9 mouse cellular contexts compared by ENCODE assay signal in genomic region chr2:21037181-21037580, GRCm38 (mm10).
A peak's percentile ranks its signal among the peaks of the same experiment; 100 is the strongest.
DNase-seq lines count a peak whose midpoint lies in the region; ATAC-seq lines count a peak whose summit lies in the region.
"Had no signal": no experiment of that assay in that cellular context is flagged by ENCODE, and none has a peak within 500 bp of the region (broad histone marks: within the 10 kb centered on the region; RNA-seq: fewer than 3 reads in every experiment).

No protein-coding gene starts in this region.

- H3K27ac ChIP-seq in embryonic facial prominence, embryonic 11.5 days (replicated peaks; ENCODE audit: low read depth, low read length), result no peak overlapping the region
- H3K27ac ChIP-seq in embryonic facial prominence, embryonic 10.5 days (replicated peaks), result no peak overlapping the region
- H3K27ac ChIP-seq: embryonic facial prominence, embryonic 12.5 days had no signal

- H3K4me2 ChIP-seq in embryonic facial prominence, embryonic 11.5 days (ENCODE audit: low read depth, low read length), result no peak overlapping the region
- H3K4me2 ChIP-seq: embryonic facial prominence, embryonic 12.5 days had no signal

- no peaks in the 10 kb centered on the region for H3K4me1 ChIP-seq in embryonic facial prominence, embryonic 11.5 days (ENCODE audit: control insufficient read depth, insufficient read depth, low read length)
- H3K4me1 ChIP-seq in embryonic facial prominence, embryonic 10.5 days, result peaks cover 4% of the 10 kb centered on the region; the same call in 1 of the 2 replicates

- no peaks in the 10 kb centered on the region for H3K36me3 ChIP-seq in embryonic facial prominence, embryonic 11.5 days (replicated peaks; ENCODE audit: control insufficient read depth, insufficient read depth, low read depth, low read length)
- no peaks in the 10 kb centered on the region for H3K36me3 ChIP-seq in embryonic facial prominence, embryonic 10.5 days (replicated peaks)
- H3K36me3 ChIP-seq: embryonic facial prominence, embryonic 12.5 days had no signal

- no peak for ATAC-seq in embryonic facial prominence, embryonic 11.5 days (replicated peaks; ENCODE audit: insufficient number of reproducible peaks, low FRiP score, low TSS enrichment, low read depth)

- no peaks in the 10 kb centered on the region for H3K9me3 ChIP-seq in embryonic facial prominence, embryonic 11.5 days (replicated peaks; ENCODE audit: control insufficient read depth, low read length)
- H3K9me3 ChIP-seq in embryonic facial prominence, embryonic 10.5 days, result no peaks in the 10 kb centered on the region
- H3K9me3 ChIP-seq: embryonic facial prominence, embryonic 12.5 days had no signal

- H3K27me3 ChIP-seq in embryonic facial prominence, embryonic 11.5 days (ENCODE audit: control insufficient read depth, insufficient read depth, low read length), result no peaks in the 10 kb centered on the region
- H3K27me3 ChIP-seq in embryonic facial prominence, embryonic 10.5 days (replicated peaks; ENCODE audit: low read depth, poor library complexity, severe bottlenecking), result no peaks in the 10 kb centered on the region
- H3K27me3 ChIP-seq: embryonic facial prominence, embryonic 12.5 days had no signal

- no peak overlapping the region for H3K4me3 ChIP-seq in embryonic facial prominence, embryonic 11.5 days (ENCODE audit: low read depth, low read length)
- no peak overlapping the region for H3K4me3 ChIP-seq in embryonic facial prominence, embryonic 10.5 days
- H3K4me3 ChIP-seq: embryonic facial prominence, embryonic 12.5 days had no signal

- DNase-seq in embryonic facial prominence, embryonic 11.5 days (ENCODE audit: low spot score), result peak; percentile 17
- no peak for DNase-seq in embryonic facial prominence, embryonic 10.5 days (ENCODE audit: low spot score)
- peak; percentile 73 for DNase-seq in MN1 (ENCODE audit: low spot score)
- DNase-seq in gastrocnemius, postnatal 10 days, result peak; percentile 34
- DNase-seq in left cerebral cortex, adult 8-10 months (ENCODE audit: low spot score in 2 of 2), result peak; percentile 32 to 90
- DNase-seq in right cerebral cortex, adult 2 months (ENCODE audit: low spot score in 2 of 2), result peak; percentile 75 to 85
- no peak for DNase-seq in spleen, postnatal 36 days (ENCODE audit: low spot score in 2 of 2)
- DNase-seq in spleen, postnatal 14 days (ENCODE audit: low spot score in 2 of 2), result no peak

- H3K9ac ChIP-seq in embryonic facial prominence, embryonic 11.5 days (replicated peaks; ENCODE audit: low read length), result no peak overlapping the region
- H3K9ac ChIP-seq: embryonic facial prominence, embryonic 12.5 days had no signal

- WGBS in embryonic facial prominence, embryonic 11.5 days, result 70% methylated on average over 8 of the region's 8 CpGs
- 71% methylated on average over 8 of the region's 8 CpGs for WGBS in embryonic facial prominence, embryonic 10.5 days

Comparison
In these comparisons a context has a peak if more than half of its experiments do, and no peak if none do; other contexts are left out.
1. DNase-seq: peak in embryonic facial prominence, embryonic 11.5 days (single experiment), MN1 (single experiment), gastrocnemius, postnatal 10 days (single experiment), left cerebral cortex, adult 8-10 months (2 of 2) and right cerebral cortex, adult 2 months (2 of 2); none in embryonic facial prominence, embryonic 10.5 days (single experiment), spleen, postnatal 36 days (0 of 2) and spleen, postnatal 14 days (0 of 2).